Mouse (Mus musculus) liver, embryonic 11.5 days (tissue): ENCODE measurements around the gene Pias3. TPM values are rescaled to one million over a fixed set of nuclear protein-coding genes. Genes with fewer than 3 reads are reported as not detected.
"Not testable (repeated sequence)": the region's sequence is repeated elsewhere in the genome, so short reads cannot be mapped to it uniquely, and the experiment has no call there.

Experiments used
- ATAC-seq: fragments of 200-750 bp; cut with Nextera tagmentation; replicated peaks from 2 replicates; pipeline ENCODE4 v1.8.0; 2017; ENCODE audit warnings: moderate number of reproducible peaks, mild to moderate bottlenecking, moderate TSS enrichment, moderate library complexity; ENCODE audit not compliant: low FRiP score
- DNase-seq: peaks from one replicate; pipeline ENCODE4 v3.0.0-alpha.2; 2017; ENCODE audit warnings: low spot score
- H3K27ac ChIP-seq: fragments of 300-500 bp; sonication (generic); 2 replicates; pipeline ENCODE4 v1.5.1; 2014; ENCODE audit warnings: mild to moderate bottlenecking, low read depth, low read length, control low read depth
- H3K27me3 ChIP-seq: fragments of 300-500 bp; sonication (generic); replicated peaks from 2 replicates; pipeline ENCODE4 v1.6.1; 2014; ENCODE audit warnings: low read length, mixed read lengths; ENCODE audit not compliant: control insufficient read depth, insufficient read depth
- H3K36me3 ChIP-seq: fragments of 300-500 bp; sonication (generic); 2 replicates; pipeline ENCODE4 v1.6.1; 2014; ENCODE audit warnings: mild to moderate bottlenecking, low read length, moderate library complexity, mixed read lengths; ENCODE audit not compliant: control insufficient read depth, insufficient read depth
- H3K4me1 ChIP-seq: fragments of 300-500 bp; sonication (generic); replicated peaks from 2 replicates; pipeline ENCODE4 v1.6.1; 2014; ENCODE audit warnings: low read length, mixed read lengths; ENCODE audit not compliant: control insufficient read depth, insufficient read depth
- H3K4me2 ChIP-seq: fragments of 300-500 bp; sonication (generic); 2 replicates; pipeline ENCODE4 v1.6.1; 2014; ENCODE audit warnings: mild to moderate bottlenecking, control low read depth, moderate library complexity
- H3K4me3 ChIP-seq: fragments of 300-500 bp; sonication (generic); 2 replicates; pipeline ENCODE4 v1.5.1; 2014; ENCODE audit warnings: low read depth, low read length, control low read depth
- H3K9ac ChIP-seq: fragments of 300-500 bp; sonication (generic); 2 replicates; pipeline ENCODE4 v1.6.1; 2014; ENCODE audit warnings: low read depth, low read length, control low read depth
- H3K9me3 ChIP-seq: fragments of 300-500 bp; sonication (generic); 2 replicates; pipeline ENCODE4 v1.6.1; 2016; ENCODE audit warnings: low read length, inconsistent platforms, mixed read lengths; ENCODE audit not compliant: control insufficient read depth
- WGBS: fragments of 180-500 bp; shearing (Covaris S2); extraction: QIAGEN DNeasy Blood & Tissue Kit; methylation state at CpG from one replicate; pipeline ENCODE4 v1.1.7; 2014; 5-methylcytosine and 5-hydroxymethylcytosine counted together
- polyA plus RNA-seq: library from polyadenylated mRNA; unstranded; fragments of >200 nt; fragmentation: Nextera tagmentation; extraction: Ambion mirVana; gene quantifications from 2 replicates; pipeline ENCODE4 v1.2.1, GENCODE M21; 2014

Pias3 gene
- polyA plus RNA-seq, 1 experiment from 2014 or later, result 21.1 TPM

DNA sequence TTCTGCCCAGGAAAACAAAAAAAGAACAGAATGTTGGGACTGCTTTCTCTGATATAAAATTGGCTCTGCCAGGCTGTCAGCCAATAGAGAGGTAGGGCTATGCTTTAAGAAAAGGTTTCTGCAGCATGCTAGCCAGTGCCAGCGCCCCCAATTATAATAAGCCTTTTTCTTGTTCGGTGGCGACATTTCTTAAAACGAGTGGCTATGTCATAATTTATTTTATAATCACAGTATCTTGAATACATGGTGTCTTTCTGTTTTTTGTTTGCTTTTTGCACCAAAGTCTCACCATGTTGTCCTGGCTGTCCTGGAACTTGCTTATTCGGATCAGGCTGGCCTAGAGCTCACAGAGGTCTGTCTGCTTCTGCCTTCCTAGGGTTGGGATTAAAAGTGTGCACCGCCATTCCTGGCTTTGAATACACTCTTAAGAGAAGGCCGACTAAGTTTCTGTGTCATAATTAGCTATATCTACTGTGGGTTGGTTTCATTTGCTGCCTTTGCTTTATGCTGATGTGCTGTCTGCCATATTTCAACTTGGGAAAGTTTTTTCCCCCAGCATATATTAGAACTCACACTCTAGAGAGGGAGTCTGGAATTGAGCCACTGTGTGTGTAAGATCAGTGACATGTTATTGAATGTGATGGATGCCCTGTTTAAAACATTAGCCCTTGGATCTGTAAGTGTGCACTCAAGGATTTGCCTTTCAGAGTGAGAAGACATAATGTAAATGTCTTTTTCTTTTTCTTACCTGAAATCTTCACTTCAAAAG lies 32.6 kb downstream of the Pias3 start:
- Histone ChIP-seq H3K4me3 (peak overlapping the region; percentile 79), H3K9me3 (no peaks in the 10 kb centered on the region), H3K27ac (peak overlapping the region; percentile 77; the same call in 1 of the 2 replicates), H3K4me1 (peaks cover 25% of the 10 kb centered on the region), H3K36me3 (no peaks in the 10 kb centered on the region; the same call in 1 of the 2 replicates), H3K4me2 (peak overlapping the region; percentile 88), H3K27me3 (no peaks in the 10 kb centered on the region), H3K9ac (peak overlapping the region; percentile 79)
- ATAC-seq (no peak), DNase-seq (no peak)
- WGBS, result 52% methylated on average over 7 of the region's 7 CpGs

DNA sequence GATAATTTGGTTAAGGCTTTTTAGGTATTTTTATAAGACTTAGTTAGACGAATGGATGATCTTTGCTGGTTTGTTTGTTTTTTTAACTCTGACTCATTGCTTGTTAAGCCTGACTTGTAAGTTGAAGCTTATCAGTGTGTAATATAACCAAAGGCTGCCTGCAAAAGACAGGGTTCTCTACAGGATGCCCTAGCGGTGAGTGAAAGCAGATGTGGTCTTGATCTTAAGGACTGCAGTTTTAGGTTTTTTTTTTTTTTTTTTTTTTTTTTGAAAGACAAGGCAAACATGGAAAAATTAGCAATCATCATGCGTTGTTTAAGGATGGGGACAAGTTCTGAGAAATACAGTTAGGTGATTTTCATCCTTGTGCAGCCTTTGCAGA lies 33.2 kb downstream of the Pias3 start:
- Histone ChIP-seq H3K9me3 (no peaks in the 10 kb centered on the region), H3K9ac (no peak overlapping the region), H3K4me3 (no peak overlapping the region; the same call in 1 of the 2 replicates), H3K36me3 (no peaks in the 10 kb centered on the region; the same call in 1 of the 2 replicates), H3K4me2 (peak overlapping the region; percentile 88), H3K27ac (no peak overlapping the region), H3K27me3 (no peaks in the 10 kb centered on the region), H3K4me1 (peaks cover 27% of the 10 kb centered on the region)
- WGBS, result 48% methylated on average over 3 of the region's 3 CpGs
- DNase-seq (no peak), ATAC-seq (no peak)

DNA sequence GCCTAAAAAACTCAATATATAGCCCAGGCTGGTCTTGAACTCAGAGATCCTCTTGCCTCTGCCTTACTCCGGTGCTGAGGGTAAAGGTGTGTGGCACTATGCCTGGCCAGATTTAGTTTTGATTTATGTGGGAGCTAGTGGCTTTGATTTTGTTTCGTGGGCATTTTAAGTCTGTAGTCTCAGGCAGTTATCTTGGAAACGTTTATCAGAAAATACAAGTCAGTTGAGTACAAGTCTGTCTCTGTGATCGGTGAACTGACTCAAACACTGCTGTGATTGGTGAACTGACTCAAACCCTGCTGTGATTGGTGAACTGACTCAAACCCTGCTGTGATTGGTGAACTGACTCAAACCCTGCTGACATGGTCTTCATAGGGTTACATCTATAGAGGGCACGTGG lies 34.6 kb downstream of the Pias3 start:
- DNase-seq (no peak), ATAC-seq (no peak)
- H3K36me3 ChIP-seq, result no peaks in the 10 kb centered on the region
- H3K4me3 ChIP-seq, result no peak overlapping the region
- H3K4me2 ChIP-seq, result no peak overlapping the region
- no peaks in the 10 kb centered on the region for H3K9me3 ChIP-seq
- 53% methylated on average over 5 of the region's 5 CpGs for WGBS
- no peaks in the 10 kb centered on the region for H3K27me3 ChIP-seq
- no peak overlapping the region for H3K27ac ChIP-seq
- H3K9ac ChIP-seq, result no peak overlapping the region
- H3K4me1 ChIP-seq, result peaks cover 29% of the 10 kb centered on the region

DNA sequence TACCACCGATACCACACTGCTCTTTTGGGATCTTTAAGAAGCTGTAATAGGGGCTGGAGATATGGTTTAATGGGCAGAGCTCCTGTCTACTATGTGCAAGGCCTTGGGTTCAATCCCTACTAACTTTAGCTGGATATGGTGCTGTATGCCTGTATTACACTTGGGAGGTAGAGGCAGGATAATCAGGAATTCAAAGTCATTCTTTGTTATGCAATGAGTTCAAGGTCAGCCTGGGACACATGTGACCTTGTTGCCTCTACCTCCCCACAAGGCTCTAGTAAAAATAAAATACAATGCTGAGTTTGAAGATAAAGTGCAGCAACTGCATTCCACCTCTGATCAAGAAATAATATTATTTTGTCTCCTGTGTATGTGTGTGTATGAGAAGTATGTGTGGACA lies 37.8 kb downstream of the Pias3 start:
- Histone ChIP-seq H3K4me1 (peaks cover 23% of the 10 kb centered on the region), H3K36me3 (no peaks in the 10 kb centered on the region), H3K27ac (no peak overlapping the region), H3K9ac (no peak overlapping the region), H3K4me3 (no peak overlapping the region), H3K9me3 (no peaks in the 10 kb centered on the region), H3K4me2 (no peak overlapping the region), H3K27me3 (no peaks in the 10 kb centered on the region)
- no peak for DNase-seq
- WGBS, result 72% methylated on average over 1 of the region's 1 CpGs
- ATAC-seq, result no peak

DNA sequence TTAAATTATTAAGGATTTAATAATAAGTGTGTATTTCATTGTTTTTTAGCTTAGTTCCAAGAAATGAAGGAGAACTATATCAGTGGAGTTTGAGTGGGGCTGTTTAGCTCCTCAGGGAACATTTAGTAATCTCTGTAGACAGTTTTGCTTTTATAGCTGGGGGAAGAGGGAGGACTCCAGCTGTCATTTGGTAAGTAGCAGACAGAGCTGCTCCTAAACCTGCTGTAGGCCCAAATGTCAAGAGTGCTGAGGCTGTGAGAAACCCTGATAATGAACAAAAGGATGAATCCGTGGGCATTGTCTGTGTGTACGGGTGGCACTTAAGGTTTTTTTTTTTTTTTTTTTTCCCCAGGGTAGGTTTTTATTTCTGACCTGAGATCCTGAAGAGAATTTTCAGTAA lies 39.0 kb downstream of the Pias3 start:
- Histone ChIP-seq H3K36me3 (no peaks in the 10 kb centered on the region), H3K27me3 (no peaks in the 10 kb centered on the region)
- WGBS, result 74% methylated on average over 2 of the region's 2 CpGs

DNA sequence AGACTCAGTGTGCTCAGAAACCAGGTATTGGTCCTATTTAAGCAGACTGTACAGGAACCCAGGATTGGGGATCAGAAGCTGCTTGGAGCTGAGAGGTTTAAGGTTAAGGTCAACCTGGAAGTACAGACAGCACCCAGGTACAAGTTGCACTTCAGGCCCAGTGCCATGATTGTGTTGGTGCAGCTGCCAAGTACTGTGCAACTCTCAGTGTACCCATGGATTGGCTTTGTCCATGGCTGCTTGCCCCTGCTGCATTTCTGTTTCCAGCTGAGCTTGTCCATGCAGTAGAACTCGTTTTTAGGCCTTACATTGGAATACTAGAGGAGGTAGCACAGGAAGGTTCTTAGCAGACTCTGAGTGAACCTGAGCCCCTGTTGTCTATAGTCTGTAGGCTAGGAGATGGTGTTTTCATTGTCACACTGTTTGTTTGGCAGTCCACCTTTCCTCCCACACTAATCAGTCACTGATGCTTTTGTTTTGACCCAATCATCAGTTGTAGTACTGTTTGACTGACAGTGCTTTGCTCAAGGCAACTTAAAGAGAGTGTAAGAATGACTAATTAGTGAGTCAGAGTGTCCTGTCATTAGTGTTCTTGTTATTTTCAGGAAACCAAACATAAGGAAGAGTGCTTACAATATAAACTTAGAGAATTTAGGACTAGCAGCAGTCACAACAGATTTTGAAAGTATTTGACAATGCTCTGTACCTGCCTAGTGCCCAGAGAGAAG lies 41.0 kb downstream of the Pias3 start:
- Histone ChIP-seq H3K4me3 (no peak overlapping the region), H3K27ac (no peak overlapping the region), H3K4me2 (no peak overlapping the region), H3K9ac (no peak overlapping the region), H3K9me3 (no peaks in the 10 kb centered on the region), H3K27me3 (no peaks in the 10 kb centered on the region), H3K36me3 (0 out of 2 replicates have a peak, but pooled peaks cover 2% of the 10 kb centered on the region), H3K4me1 (peaks cover 7% of the 10 kb centered on the region; the same call in 1 of the 2 replicates)
- ATAC-seq (no peak), DNase-seq (no peak)
- 65% methylated on average over 1 of the region's 1 CpGs for WGBS

More for the DNA sequence above, 39.0 kb downstream of the Pias3 start:
- no peak for ATAC-seq
- no peak for DNase-seq
- H3K9ac ChIP-seq, result no peak overlapping the region
- H3K9me3 ChIP-seq, result no peaks in the 10 kb centered on the region
- peaks cover 13% of the 10 kb centered on the region; the same call in 1 of the 2 replicates for H3K4me1 ChIP-seq
- no peak overlapping the region for H3K4me2 ChIP-seq
- no peak overlapping the region for H3K27ac ChIP-seq
- no peak overlapping the region for H3K4me3 ChIP-seq

DNA sequence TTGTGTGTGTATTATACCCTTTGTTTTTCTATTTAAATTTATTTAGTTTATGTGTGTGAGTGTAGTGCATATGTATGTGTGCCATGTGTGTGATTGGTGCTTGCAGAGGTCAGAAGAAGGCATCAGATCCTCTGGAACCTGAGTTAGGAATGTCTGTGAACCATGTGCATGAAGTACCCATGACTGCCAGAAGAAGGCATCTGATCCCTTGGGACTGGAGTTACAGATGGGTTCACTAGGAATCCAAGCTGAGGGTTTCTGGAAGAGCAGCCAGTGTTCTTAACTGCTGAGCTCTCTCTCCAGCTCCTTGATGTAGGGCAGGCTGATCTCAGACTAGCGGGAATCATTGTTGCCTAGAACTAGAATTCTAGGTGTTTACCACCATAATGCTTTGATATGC lies 41.8 kb downstream of the Pias3 start:
- ATAC-seq, result no peak
- H3K9me3 ChIP-seq, result no peaks in the 10 kb centered on the region
- WGBS, result 69% methylated on average over 1 of the region's 1 CpGs

DNA sequence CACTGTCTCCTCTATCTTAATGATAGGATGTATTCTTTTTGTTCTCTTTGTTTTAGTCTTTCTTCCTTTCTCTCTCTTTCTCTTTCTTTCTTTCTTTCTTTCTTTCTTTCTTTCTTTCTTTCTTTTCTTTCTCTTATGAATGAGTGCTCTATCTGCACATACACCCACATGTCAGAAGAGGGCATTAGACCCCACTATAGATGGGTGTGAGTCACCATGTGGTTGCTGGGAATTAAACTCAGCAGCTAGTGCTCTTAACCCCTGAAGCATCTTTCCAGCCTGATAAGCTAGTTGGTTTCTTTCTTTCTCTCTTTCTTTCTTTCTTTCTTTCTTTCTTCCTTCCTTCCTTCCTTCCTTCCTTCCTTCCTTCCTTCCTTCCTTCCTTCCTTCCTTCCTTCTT lies 44.1 kb downstream of the Pias3 start:
- H3K4me1 ChIP-seq, DNase-seq, H3K36me3 ChIP-seq, H3K9me3 ChIP-seq, H3K9ac ChIP-seq, H3K27ac ChIP-seq, H3K27me3 ChIP-seq, H3K4me2 ChIP-seq, H3K4me3 ChIP-seq, ATAC-seq: not testable (repeated sequence)

More for the DNA sequence above, 41.8 kb downstream of the Pias3 start:
- Histone ChIP-seq H3K4me2 (no peak overlapping the region), H3K36me3 (0 out of 2 replicates have a peak, but pooled peaks cover 2% of the 10 kb centered on the region), H3K4me1 (peaks cover 7% of the 10 kb centered on the region; the same call in 1 of the 2 replicates), H3K9ac (no peak overlapping the region), H3K27me3 (no peaks in the 10 kb centered on the region), H3K4me3 (no peak overlapping the region), H3K27ac (no peak overlapping the region)
- DNase-seq, result no peak
